Mouse (Mus musculus) cortical plate, adult 2 months (tissue): ENCODE results near the gene Ech1.

ENCODE experiments used
- CTCF ChIP-seq: fragments of 200-500 bp; IDR thresholded peaks from 2 replicates; pipeline ENCODE4 v1.5.1; 2011; ENCODE audit warnings: mild to moderate bottlenecking, control low read depth, low read length; ENCODE audit not compliant: insufficient read depth; ENCODE audit errors: extremely low read depth
- POLR2A ChIP-seq: fragments of 200-500 bp; IDR thresholded peaks from 2 replicates; pipeline ENCODE4 v1.6.1; 2011; ENCODE audit warnings: mild to moderate bottlenecking, low read length, control low read depth; ENCODE audit not compliant: insufficient read depth; ENCODE audit errors: extremely low read depth

- TF ChIP-seq POLR2A: no peak
- TF ChIP-seq CTCF: no peak
Measured at GRCm38 (mm10) chr7:28817957-28818356, 7.1 kb upstream of the Ech1 start.
